Mouse (Mus musculus): ENCODE data around the gene Krt32.

- TF ChIP-seq CTCF (IDR thresholded peaks at IDR 0.05; ENCODE audit: extremely low read depth, insufficient read length, insufficient replicate concordance, low read depth, low read length) = no peak
- TF ChIP-seq POLR2A (IDR thresholded peaks at IDR 0.05; ENCODE audit: low read depth, low read length) = no peak
Observed at GRCm38 (mm10) chr11:100113742-100114029, 25.7 kb upstream of the Krt32 start.

Data from small intestine, adult 2 months (tissue).